Mouse (Mus musculus) fat pad, adult 2 months (tissue): ENCODE data around the gene Fgfr2.
A peak's percentile ranks its signal among the peaks of the same experiment; 100 is the strongest.

Source experiments
- DNase-seq: peaks from one replicate; pipeline ENCODE4 v3.0.0-alpha.2; 2011; ENCODE audit warnings: low read depth, low spot score; ENCODE audit errors: extremely low read depth

Fgfr2 gene

DNA sequence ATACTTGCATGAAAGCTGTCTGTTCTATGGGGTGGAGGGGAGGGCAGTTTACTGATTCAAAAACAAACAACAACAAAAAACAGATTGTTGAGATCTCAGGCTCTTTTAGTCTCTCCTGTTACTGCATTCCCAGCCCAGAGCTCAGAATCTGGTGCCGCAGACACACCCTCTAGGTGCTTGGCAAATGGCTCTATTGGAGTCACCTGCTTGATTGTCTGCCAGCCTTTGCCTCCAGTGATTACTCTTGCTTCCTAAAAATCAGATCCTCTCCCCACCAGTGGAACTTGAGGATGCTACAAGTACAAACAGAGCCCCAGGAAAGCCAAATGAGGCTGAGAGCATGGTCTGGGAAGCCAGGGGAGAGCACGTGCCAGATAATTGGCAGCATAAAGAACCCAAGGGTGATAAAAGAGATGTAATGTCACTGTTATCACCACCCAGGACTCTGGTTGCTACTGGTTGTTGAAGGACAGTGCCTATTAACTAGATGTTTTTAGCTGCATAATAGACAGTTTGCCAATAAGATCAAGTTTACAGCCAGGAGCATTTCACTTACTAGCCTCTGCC lies 801.7 kb downstream of the Fgfr2 start:
- DNase-seq: no peak

DNA sequence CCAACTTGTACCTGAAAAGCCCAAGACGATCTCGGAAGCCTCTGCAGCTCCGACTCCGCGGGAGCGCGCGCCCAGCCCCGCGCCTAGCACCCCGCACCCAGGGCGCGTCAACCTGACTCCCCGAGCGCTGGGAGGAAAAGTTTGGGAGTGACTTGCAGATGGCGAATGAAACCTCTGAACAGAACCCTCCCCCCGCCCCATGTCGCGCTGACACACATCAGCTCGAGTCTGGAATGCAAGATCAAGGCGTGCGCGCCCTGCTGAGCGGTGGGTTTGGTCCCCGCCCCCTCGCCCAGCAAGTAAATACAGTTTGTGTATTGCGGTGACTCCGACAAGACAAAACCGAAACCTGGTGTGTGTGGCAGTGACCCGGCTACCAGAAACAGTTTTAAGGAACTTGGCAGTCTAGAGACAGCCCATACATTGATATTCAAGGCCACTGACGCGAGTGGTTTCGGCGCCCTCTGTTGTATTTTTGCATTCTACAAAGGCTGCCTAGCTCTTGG lies 806.1 kb downstream of the Fgfr2 start, which contains the start of gene Chst15:
Chst15 (minus strand) TSS at position 193 of the 506 bp plus-strand sequence.
- no peak for DNase-seq

DNA sequence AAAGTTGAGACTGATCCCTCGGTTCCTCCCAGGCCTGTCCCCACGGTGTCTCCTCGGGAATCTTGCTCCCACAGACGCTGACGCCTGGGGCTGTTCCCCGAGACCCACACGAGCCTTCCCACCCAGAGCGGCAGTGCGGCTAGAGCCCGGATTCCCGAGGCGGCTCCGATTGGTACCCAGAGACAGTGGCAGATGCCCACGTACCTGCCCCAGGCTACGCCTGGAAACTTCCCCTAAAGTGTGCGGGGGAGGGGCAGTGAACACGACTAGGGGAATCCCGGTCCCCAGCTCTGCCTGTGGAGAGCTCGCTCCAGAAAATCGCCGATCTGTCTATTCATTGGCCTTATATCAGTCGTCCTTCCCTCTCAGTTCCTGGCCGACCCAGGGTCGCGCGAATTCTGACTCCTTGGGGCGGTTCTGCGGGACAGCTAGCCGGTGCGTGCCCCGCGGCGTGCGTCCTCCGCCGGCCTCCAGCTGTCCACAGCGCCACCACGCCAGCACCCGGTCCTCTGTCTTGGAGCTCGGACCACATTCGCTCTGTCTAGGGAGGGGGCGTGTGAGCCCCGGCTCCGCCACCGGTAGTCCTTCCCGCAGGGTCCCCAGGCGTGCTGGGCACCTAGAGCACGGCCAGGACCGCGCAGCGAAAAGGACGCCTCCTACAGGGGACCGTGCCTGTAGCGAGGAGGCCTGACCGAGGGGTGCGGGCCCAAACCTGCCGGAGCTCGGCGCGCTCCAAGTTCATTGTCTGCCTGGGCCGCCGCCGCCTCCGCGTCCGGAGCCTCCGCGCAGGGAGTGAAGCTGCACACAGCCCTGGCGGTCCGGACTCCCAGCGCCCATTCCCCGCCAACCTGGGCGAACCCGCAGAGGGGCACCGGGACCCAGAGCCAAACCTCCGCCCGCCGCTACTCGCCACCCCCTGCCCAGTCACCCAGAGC lies 806.8 kb downstream of the Fgfr2 start:
- no peak for DNase-seq

DNA sequence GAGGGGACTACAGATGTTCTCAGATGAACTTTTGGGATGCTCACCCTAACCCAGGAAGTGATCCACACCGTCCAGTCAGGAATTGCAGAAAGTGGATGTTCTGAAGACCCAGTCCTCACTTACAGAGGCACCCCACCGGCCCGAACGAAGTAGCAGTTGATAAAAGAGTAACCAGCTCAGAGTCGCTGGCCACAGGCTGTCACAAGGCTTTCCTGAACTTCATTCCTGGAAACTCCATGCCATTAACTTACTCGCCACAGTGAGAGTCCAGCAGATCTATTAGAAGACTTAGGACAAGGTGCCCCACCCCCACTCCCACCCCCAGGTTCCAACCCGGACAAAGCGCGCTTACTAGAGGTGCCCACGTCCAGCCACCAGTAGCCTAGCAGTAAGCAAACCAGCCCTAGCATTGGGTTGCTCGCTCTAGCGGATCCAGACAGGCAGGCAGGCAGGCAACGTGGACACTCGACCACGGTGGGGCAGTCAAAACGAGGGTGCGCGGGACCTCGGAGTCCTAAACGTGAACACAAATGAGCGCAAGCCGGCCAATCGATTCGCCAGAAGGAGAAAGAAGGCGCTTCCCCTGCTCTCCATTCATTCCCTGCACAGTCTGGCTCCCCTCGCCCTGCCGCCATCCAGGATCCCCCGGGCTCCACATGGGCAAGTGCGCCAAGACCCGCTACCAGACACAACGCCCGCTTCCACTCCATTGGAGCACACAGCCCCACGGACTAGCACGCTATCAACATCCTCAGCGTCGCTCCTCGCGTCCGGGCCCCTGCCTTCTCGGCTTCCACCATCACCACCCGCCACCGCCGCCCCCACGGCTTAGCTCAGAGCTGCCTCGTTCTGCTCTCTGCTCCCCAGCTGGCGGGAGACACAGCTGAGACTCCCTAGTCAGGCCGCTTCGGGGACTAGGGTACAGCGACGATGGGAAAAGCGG lies 807.7 kb downstream of the Fgfr2 start:
- no peak for DNase-seq

DNA sequence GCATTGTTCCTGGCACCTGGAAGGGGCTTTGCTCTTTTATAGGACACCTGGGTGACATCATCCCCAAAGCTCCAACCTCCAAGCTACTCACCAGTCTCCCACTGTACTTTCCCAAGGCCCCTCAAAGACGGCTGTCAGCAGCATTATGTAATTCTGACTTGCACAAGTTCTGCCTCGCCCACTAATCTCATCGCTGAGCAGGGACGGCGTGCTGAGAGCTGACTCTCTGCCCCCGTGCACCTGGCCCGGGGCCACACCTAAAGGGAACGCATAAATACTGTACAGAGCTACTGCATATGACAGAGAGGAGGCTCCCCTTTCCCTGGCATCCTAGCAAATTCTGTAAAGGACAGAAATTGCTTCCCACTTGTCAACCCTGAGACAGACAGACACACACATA lies 810.8 kb downstream of the Fgfr2 start:
- DNase-seq: peak; percentile 62

DNA sequence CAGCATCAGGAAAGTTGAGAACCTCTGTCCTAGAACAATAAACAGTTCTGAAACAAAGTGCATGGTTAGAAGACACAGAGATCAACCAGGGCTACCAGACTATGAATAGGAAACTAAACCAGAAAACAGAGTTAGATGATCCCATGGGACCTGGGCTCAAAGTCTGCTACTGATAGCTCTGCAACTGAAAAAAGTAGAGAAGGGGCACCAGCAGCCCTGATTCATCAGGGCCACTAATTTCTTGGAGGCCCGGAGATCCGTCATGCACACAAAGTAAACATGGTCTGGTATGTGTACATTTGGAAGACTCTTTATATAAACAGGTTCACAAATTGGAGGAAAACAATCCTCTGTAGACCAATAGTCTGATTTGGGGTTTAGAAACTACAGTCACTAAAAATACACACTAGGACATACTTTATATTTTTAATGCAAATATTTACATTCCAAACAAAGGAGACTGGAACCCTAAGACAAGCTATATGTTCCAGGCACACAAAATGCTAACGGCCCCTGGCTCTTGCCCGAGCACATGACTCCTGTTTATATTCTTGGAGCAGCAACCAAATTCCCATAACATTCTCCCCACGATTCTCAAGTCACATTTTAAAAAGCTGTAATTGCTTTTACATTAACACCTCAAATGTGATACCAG lies 814.5 kb downstream of the Fgfr2 start:
- DNase-seq: no peak

DNA sequence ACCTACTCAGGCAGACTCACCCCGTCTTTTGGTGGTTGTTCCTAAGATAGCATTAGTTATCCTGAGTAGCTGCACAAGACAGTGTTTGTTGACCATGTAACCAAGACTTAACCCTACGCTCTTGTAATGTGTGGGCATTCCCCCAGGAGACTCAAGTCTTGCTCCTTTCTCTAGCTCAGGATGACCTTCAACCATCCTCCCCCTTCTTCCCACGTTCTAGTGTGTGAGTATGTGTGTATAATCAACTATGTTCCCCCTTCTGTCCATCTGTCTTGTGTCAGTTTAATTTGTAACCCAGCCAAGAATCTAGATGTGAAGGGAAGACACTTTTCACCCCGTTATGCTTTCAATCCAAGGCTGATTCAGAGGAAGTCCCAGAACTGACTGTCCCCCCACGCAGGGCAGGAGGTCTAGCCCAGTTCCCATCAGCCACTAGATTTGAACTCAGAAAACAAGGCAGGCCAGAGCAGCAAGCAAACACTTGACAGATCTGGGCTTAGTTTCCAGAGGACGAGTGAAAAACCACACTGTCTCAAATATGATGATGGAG lies 815.4 kb downstream of the Fgfr2 start:
- no peak for DNase-seq

DNA sequence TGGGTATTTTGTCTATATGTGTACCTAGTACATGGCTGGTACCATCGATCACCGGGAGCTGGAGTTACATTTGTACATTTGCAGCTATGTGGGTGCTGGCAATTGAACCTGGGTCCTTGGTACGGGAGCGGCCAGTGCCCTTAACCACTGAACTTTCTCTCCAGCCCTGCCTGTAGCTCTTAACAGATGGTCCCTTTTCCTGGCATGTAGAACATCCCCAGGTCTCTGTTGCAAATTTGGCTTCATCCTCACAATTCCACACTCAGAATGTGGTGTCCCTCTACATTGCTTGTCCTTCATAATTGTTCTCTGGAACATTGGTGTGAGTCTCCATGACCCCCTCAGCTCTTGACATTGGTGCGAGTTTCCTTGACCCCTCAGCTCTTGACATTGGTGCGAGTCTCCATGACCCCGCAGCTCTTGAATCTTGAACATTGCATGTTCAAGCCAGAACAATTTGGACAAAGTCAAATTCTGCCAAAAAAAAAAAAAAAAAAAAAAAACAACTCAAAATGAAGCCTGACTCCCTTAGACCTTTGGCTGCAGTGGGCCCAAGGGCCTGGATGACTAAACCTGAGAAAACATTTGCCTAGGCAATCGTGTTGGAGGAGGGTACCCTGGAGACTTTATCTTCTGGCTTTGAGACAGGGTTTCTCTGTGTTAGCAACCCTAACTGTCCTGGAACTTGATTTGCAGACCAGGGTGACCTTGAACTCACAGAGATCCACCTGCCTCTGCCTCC lies 816.3 kb downstream of the Fgfr2 start:
- DNase-seq: no peak

DNA sequence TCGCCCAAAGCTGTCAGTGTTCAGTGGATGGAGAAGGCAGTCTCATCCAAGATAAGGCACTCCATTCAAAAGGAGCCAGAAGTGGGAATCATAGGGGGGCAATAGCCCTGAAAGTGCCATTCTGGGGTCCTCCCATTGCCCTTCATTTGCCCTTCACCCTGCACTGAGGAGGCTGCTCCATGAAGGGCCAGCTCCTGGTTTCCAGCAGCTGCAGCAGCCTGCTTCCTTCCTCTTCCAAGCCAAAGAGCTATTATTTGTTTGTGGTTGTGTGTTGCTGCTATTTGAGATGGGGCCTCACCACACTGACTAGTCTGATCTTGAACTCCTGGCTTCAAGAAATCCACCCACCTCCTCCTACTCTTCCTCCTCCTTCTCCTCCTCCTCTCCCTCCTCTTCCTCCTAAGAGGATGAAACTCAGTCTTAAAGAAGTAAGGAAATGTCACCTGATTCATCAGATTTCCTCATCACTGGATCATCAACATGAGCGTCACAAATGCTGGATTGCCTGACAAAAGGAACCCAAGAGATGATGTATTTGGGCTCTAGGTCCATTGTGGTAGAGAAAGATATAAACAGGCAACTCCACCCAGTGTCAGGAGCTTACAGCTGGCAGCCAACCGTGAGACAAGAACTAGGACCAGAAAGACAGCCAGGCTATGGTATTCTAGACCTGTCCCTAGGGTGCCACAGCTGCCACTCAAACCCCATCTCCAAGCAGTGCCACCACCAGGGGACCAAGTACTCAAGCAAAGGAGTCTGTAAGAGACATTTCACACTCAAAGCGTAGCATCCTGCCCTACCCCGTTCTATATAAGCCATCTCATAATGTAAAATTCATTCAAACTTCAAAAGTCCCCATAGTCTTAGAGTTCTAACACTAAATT lies 817.4 kb downstream of the Fgfr2 start:
- no peak for DNase-seq

DNA sequence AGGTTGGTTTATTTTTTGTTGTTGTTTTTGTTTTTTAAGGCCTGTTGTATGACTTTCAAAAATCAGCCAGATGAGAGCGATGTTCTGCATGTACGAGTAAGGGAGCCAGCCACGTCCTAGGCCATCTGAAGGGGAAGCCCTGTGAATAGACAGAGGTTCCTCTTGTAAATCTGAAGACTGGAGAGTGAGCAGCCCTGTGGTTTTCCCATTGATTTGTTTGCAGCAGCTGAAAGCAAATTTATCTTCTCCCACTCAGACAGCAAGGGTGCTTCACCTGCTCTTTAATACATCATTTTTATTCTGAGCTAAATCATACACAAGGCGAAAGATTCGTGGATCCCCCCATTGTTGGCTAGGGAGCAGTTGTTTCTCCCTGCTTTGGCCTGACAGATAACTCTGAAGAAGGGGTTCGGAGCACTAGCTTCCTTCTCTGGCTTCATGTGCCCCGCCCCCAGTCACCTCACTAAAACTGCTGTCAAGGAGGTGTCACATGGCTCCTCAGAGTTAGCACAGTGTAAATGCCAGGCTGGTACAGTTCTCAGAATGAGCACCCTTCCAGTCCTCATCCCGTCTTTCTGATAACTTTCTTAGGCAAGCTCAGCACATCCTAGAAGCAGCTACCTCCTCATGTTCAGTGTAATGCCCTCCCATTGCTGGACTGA lies 818.6 kb downstream of the Fgfr2 start:
- no peak for DNase-seq

DNA sequence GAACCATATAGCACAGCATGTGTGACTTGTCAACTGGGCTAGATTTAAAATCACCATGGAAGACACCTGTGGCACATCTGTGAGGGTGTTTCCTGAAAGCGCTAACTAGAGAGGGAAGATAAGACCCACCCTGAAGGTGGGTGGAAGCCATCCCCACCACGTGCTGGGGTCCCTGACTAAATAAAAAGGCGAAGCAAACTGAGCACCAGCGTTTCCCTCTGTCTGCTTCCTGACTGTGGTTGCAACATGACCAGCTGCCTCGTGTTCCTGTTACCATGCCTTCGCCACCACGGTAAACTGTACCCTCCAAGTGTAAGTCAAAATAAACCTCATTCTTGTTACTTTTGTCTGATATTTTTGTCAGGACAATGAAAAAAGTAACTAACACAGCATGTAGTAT lies 819.2 kb downstream of the Fgfr2 start:
- DNase-seq: no peak

DNA sequence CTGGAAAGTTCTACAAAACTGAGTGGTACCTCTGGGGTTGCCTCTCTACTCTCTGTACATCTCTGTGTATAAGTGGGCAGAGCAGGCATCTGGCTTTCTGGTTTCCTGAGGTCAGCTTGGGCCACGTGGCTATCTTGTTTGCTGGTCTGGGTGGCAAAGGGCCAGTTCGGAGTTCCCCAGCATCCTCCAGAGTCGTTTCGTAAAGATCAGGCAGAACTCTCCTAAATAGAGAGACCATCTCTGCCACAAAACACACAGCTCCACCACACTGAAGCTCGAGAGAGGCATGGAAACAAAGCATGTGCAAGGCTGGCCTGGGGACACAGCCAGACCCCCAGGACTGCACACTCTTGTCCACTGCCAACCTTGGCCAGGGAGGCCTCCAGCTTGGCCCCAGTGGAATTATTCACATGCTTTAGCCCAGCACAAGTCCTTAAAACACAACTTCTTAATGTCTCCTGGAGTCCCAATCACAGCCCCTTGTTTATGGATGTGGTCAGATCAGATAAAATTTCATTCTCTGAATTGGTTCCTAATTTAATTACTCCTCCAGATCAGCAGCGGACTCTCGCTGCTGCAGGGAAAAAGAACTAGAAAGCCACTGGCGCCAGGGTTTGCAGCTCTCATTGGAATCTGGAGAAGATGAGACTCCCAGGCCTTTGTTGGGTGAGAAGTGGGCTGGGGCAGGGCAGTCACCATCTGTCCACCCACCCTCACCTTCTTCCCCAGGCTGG lies 820.5 kb downstream of the Fgfr2 start:
- DNase-seq: no peak

DNA sequence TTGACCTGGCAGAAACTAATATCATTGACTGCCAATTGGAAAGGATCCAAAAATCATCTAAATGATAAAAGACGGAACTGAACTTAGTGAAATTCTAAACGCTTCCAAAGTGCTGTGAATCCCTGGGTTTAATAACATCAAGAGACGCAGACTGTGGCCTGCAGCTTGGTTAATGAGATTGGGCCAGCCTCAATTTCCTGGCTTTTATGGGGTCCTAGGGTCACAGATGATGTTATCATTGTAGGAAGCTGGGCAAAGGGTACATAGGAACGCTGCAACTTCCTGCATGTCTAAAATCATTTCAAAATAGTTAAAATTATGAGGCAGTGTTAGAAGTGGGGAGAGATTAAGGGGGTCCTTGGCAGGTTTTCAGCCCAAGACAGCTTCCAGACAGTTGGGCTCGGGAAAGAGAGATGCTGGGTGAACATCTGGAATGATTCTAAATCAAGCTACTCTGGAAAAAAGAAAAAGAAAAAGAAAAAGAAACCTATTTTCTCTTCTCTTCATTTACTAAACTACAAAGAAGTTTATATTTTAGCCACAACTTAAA lies 823.4 kb downstream of the Fgfr2 start:
- DNase-seq: no peak

DNA sequence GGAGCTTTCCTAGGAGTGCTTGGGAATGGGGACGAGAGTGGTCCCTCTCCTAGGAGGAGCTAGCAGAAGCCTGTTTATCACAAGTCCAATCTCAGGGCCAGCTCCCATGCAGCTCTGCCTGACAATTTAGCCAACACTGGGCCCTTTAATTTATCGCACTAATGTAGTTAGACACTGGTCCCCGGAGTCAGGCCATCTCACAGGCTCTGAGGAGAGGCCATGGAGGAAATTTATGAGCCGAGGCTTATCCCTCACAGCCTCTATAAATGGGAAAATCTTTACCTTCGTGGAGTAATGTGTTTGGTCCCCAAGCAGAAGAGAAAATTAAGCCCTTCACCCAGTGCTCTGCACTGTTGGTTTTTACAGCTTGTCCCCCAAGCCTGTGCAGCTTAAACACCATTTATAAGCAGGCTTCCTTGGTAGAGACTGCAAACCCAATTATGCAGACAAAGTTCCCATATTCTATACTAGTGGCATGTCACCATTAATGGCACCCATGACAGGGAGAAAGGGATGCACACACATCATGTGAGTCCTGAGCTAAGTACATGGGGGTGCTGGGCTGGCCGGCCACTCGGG lies 824.6 kb downstream of the Fgfr2 start:
- DNase-seq: no peak

DNA sequence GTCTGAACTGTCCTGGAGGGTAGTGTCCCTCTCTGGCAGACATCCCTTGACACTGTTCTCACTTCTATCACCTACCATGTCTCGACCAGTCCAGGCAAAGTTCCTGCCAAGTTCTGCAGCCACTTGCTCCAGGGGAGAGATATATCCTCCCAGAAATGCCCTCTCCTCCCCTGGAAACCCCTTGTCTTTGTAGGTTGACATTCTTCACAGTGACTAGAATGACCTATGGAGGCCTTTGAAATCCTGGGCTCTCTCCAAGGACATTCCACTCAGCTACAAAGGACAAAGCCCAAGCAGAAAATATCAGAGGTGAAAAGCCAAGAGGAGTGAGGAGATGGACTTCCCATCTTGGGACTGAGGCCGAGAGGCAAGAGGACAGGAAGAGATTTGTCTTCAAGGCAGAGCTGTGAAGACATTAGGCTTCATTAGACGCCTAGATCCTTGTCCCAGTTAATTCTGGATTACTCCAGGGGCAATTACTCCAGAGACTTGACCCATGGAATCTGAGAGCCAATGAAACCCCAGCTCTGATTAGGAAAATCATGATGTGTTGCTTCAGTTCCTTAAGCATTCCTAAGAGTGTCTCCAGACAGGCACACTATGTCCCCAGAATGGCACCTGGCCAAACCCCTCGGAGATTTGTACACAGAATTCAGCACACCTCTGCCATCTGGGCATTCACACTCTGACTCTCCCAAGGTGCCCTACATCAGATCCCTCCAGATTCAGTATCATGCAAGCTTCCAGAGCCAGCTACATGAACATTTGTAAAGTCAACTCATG lies 826.3 kb downstream of the Fgfr2 start:
- DNase-seq: peak; percentile 76

DNA sequence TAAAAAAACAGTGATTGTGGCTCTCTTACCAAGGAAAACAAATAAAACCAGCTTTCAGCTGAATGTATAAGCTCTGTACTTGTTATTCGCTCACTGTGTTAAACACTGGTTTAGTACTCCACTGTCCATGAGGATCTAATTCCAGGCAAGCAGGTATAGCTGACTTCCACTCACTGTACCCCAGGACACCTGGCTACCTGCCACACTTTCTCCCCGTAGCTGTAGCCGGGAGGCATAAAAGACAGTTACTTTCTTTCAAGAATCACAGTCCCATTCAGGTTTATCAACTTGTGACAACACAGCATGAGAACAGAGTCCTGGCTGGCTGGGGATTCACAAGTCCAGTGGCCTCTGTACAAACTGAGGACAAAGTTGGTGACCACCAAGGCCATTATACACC lies 827.0 kb downstream of the Fgfr2 start:
- DNase-seq: no peak
